Mouse (Mus musculus): ENCODE measurements around the gene Fthl17d.
"Not testable (repeated sequence)": the region's sequence is repeated elsewhere in the genome, so short reads cannot be mapped to it uniquely, and the experiment has no call there.

The Fthl17d gene

GRCm38 (mm10) chrX:8986655-8987054 lies at the start of gene Fthl17d:
Fthl17d (minus strand) TSS chrX:8986755.
- DNase-seq (ENCODE audit: low read depth, low spot score): not testable (repeated sequence)

- not testable (repeated sequence) for DNase-seq (ENCODE audit: low read depth, low spot score)
Measured at GRCm38 (mm10) chrX:9033193-9033592, 46.6 kb upstream of the Fthl17d start, which contains the start of gene Fthl17e. Fthl17e (plus strand) TSS chrX:9033493.

- no peak for DNase-seq (ENCODE audit: low read depth, low spot score)
Measured at GRCm38 (mm10) chrX:9019481-9019880, 32.9 kb upstream of the Fthl17d start.

- DNase-seq (ENCODE audit: low read depth, low spot score): no peak
Measured at GRCm38 (mm10) chrX:9016079-9016478, 29.5 kb upstream of the Fthl17d start.

GRCm38 (mm10) chrX:8976459-8976858 lies 10.1 kb downstream of the Fthl17d start, which contains the start of gene Fthl17c:
Fthl17c (minus strand) TSS chrX:8976559.
- not testable (repeated sequence) for DNase-seq (ENCODE audit: low read depth, low spot score)

- peak; percentile 13 for DNase-seq (ENCODE audit: low read depth, low spot score)
Measured at GRCm38 (mm10) chrX:8964618-8965017, 21.9 kb downstream of the Fthl17d start.

- DNase-seq (ENCODE audit: low read depth, low spot score): not testable (repeated sequence)
Measured at GRCm38 (mm10) chrX:8962875-8963274, 23.7 kb downstream of the Fthl17d start, which contains the start of gene Fthl17b. Fthl17b (minus strand) TSS chrX:8962975.

GRCm38 (mm10) chrX:8948130-8948805 lies 38.3 kb downstream of the Fthl17d start:
- peak; percentile 80 for DNase-seq (ENCODE audit: low read depth, low spot score)

- DNase-seq (ENCODE audit: low read depth, low spot score): no peak
Measured at GRCm38 (mm10) chrX:8944041-8944440, 42.5 kb downstream of the Fthl17d start.
